Mouse (Mus musculus) adrenal gland, postnatal 4 days (tissue): ENCODE data around the gene Il1rl2. TPM values are rescaled to one million over a fixed set of nuclear protein-coding genes. Genes with fewer than 3 reads are reported as not detected.
"Not testable (repeated sequence)": the region's sequence is repeated elsewhere in the genome, so short reads cannot be mapped to it uniquely, and the experiment has no call there.

ENCODE experiments used
- DNase-seq, 2 experiments: peaks; one replicate each; pipeline ENCODE4 v3.0.0; 2021 to 2022; ENCODE audit warnings: low spot score in 2 of 2, mixed read lengths in 2 of 2
- long read RNA-seq, 2 experiments: library from polyadenylated mRNA; stranded (forward); transcript quantifications; one replicate each; pipeline ENCODE4 v2.0.0; 2021
- total RNA-seq, 2 experiments: library from RNA; stranded (reverse); gene quantifications; 2 replicates each; pipeline ENCODE4 v1.2.3; 2021

Gene Il1rl2
- total RNA-seq: 1 to 10 TPM; 4.5 to 5.8 TPM
- long read RNA-seq, experiment 1: 0 reads
- long read RNA-seq, experiment 2, partial matches to known transcripts: 1 of 1 reads
- long read RNA-seq, experiment 2, other reads (novel, unspliced or antisense): 0 of 1 reads

DNA sequence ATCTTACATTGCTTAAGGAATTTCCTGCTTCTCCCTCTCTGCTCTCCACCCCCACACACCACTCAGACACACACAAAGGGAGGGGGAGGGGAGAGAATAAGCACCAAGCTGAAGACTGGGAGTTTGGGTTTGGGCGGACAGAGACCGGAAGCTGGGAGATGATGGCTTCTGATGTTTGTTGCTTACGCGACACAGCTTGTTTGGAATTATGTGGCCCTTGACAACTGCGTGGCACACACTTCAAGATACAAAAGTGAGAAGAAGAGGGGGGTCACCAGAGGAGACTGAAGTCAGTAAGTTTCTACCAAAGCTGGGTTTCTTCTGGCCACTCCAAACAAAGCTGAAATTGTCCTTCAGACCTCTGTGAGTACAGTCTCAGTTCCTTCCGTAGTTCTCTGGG is at the start of gene Il1rl2:
Gene Il1rl2 (plus strand): TSS at position 154 of the 400 bp plus-strand sequence.
- DNase-seq: no peak

DNA sequence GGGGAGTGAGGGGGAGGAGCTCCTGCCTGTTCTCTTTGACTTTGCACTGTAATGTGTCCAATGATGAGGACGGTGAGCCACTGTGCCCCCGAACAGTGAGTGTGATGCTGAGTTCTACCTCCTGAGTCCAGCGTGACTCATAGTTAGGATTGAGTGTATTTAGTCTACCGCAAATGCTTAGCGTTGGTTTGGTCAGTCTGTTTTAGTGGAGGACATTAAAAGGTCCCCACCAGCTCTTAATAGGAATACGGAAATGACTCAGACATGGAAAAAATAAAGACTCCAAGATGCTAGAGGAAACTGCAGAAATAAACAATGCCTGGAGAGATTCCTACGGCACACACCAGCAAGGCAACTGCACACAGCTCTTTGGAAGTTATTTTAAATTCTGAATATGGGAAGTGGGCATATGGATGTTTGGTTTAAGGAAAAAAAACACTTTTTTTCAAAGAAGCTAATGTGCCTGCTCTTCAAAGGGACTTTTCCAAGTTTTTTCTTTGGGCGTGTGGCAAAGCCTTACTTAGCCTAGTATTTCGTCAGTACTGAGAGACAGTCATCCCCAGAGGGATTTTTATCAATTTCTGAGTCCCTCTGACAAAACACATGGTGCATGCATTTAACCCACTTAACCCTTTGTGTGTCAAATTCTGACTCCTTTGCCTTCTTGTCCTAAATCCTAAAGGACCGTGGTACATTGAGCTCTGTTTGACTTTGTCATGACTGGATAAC is 49.0 kb upstream of the Il1rl2 start:
- DNase-seq: no peak

DNA sequence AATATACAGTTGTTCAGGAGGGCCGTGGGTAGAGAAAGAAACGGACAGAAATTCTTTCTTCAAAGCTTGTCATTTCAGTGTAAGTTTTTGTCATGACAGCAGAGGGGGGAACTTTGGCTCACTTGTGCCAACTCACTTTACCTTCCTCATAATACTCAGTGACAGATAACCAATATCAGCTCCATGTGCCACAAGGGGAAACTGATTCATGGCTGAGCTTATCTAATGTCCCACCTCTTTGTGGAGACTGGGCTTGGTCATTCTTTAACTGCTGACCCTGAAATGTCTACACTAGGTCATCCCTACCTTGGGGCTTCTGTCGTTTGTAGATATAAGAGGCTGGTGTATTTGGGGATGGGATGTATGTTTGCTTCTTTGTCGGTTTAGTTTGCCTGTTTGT is 46.5 kb upstream of the Il1rl2 start:
- no peak for DNase-seq

DNA sequence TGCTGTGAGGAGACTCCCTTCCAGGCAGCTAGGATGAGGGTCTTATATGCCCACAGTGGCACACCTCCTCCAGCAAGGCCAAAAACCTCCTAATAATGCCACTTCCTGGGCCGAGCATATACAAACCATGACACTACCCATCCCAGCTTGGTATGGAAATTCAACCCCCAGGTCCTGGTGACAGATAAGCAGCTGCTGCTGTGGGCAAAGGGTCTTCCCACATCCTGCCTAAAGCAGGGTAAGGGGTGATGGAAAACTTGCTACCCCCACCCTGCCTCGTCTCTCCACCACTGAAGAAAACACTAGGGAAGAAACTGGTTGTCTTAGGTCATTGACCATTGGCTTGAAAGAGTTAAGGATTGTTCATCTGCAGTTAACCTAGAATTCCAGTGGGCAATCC is 45.7 kb upstream of the Il1rl2 start:
- DNase-seq: no peak

DNA sequence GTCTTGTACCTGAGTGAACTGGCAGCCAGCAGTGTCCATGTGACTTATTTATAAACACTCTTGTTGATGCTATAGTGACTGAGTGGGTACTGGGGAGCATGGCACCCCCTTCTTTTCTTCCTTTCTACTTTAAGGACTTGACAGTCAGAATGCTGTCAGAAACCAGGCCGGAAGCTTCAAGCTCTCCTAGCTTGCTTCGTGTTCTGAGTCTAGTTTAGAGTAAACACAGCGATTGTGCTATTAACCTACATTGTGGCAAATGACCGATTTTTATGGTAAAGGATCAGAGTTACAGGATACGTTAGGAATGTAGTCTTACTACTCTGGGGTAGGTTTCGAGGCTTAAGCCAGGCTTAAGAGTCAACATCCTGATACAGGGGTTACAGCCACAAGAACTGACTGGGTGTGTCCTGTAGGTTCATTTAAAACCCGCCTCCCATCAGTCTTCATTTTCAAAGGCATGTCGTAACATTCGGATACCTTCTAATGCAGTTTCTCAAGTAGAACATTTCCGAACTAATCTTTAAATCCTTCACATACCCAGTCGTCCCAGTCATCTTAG is 45.1 kb upstream of the Il1rl2 start:
- DNase-seq: no peak

DNA sequence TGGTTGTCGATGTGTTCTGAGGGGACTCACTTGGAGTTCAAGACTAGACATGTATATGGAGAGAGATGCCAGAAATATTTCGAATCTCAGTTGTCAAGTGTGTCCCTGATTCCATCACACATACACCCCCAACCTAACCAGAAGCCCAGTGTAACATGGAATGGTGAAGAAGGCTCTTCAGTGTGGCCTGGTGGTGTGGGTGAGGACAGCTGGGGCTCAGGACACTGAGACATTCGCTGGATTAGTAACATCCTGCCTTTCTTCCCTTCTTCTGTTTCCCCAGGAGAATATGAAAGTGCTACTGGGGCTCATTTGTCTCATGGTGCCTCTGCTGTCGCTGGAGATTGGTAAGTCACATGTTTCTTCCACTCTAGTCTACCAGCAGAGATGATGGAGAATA is 42.5 kb upstream of the Il1rl2 start:
- no peak for DNase-seq

DNA sequence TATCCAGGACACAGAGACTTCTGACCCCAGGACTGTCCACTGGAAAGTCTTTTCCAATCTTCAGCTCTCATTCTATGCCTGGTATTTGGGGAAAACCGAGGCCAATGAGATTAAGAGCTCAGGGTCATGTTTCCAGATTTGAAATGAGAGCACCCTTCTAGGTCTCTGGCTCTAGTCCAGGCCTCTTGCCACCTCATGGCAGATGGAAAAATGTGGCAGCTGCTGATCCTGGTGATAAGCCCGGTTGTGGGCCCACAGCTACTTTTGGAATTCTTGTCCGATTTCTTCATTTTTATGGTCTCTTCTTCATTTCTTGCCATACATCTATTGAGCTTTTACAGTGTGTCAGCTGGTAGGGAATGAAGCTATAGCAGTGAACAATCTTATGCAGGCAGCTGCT is 42.0 kb upstream of the Il1rl2 start:
- DNase-seq: no peak

DNA sequence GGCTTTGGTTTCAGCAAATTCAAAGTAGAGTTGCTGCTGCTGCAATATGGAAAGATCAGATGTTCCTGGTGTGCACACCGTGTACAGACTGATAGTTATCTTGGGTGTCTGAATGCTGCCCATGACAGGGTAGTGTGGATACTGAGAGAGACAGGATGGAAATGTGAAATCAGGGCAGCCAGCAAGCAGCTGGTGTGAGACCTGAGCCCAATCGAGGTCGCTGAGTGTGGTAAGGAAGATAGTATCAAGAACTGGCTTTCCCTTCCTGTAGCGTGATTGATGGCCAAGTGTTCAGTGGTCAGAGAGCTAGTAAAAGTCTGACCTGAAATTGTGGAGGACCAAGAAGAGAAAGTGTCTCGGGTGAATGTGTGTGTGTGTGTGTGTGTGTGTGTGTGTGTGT is 40.4 kb upstream of the Il1rl2 start:
- DNase-seq: no peak

DNA sequence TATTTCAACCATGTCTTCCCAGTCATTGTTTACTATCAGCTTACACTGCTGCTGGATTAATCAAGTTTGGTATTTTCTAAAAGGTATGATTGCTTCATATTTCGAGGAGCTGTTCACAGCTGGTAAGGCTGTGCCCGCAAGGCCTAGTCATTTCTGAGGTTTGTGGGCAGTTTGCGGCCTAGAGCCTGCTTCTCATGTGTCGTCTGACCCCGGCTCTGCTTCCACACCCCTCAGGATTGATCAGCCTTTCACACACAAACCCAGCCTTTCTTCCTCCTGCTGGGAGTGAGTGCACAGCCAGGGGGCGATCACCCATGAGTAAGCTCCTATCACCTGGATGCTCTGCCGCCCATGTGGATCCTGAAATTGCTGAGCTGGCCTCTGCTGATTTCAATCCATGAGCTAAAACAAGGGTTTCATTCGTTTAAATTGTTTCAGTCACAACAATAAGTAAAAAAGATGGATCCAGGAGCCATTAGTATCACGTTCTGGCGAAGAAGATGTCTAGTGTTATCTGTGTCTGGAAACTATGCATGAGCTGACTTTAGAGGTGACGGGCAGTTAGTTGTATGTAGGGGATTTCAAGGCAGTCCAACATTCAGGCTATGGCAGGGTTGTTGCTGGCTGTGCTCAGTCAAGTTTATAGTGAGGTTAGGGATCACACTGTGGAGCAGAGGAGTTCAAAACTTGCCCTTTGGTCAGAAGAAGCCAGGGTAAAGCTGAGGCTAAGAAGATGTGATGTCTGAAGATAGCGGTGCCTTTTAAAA is 33.7 kb upstream of the Il1rl2 start:
- no peak for DNase-seq

DNA sequence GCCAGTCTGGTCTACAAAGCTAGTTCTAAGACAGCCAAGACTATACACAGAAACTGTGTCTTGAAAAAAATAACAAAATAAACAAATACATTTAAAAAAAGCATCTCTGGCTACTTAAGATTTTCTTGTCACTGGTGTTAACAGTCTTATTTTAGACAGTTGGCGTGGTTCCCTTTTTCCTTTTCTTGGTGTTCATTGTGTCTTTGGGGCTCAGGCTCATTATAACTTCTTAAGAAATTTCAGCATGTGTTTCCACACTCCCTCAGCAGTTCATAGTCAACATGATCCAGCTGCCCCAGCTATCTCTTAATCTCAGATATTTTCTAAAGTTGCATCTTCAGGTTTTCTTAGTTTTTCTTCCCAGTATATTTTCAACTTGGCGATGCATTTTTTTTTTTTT is 32.2 kb upstream of the Il1rl2 start:
- DNase-seq: no peak

DNA sequence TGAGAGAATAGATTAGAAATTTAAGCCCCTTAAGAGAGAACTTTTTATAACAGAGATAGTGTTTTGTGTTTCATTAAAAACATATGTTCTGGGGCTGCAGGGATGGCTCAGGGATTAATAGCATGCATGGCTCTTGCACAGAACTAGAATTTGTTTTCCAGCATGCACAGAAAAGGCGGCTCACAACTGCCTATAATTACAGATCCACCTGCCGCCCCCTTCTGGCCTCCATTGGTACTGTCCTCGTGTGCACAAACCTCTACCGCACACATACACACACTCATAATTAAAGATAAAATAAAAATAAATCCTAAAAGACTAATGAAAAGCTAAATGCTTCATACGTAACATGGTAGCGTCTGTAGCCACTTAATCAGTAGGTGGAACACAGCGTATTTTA is 30.5 kb upstream of the Il1rl2 start:
- DNase-seq: no peak

DNA sequence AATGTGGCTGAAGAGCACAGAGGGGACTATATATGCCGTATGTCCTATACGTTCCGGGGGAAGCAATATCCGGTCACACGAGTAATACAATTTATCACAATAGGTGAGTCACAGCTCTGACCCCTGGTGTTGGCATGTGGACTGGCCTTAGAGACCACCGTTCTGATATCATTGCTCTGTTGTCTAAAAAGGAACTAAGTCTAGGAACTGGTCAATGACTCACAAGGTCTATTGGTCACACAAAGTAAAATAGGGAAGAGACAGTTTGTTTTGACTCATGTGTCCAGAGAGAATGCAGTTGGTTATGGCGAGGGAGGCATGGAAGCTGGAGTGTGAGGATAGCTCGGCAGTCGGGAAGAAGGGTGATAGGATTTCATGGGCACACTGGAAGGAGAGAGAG is 29.6 kb upstream of the Il1rl2 start:
- no peak for DNase-seq

DNA sequence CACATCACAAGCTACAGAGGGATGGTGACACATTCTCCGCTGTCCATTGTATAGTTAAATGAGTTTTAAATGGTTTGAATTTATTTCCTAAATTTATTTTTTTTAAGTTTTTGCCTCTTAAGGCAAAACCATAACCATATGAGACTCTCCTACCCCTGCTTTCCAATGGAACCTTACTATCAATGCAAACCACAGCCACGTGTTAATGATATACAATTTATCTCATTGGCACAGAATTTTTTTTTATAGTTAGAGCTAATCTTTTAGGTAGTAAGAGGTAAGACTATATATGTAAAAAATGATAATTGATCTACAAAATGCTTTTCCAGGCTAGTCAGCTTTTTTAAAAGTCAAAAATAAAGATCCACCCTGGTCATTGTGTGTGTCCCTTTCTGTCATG is 26.4 kb upstream of the Il1rl2 start:
- no peak for DNase-seq

DNA sequence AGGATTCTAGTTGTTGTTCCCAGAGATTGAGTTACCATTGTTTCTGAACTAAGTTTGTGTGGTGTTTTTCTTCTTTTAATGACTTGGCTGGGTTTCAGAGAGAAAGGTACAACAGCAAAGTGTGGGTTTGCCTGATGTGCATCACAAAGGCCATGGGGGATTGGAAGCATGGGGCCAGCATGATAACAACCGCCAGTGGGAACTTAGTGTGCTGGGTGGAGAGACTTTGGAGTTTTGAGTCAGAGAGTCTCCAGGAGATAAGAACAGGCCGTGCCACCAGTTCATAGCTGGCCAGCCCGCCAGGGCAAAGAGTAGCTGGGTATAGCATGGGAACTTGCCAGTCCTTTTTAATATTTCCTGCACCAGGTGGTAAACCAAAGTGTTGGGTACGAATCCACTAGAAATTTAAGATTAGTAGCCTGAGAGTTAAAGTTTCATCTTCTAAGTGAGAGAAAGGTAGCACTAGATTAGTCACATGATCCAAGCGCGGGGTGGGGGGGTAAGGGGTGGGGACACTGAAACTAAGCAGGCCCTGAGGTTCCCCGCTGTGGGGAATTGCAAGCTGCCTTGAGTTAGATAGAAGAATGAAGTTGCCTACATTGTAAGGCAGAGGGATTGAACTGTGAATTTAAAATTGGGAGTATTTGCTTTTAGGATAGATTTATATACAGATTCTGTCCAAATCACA is 21.1 kb upstream of the Il1rl2 start:
- DNase-seq: no peak

DNA sequence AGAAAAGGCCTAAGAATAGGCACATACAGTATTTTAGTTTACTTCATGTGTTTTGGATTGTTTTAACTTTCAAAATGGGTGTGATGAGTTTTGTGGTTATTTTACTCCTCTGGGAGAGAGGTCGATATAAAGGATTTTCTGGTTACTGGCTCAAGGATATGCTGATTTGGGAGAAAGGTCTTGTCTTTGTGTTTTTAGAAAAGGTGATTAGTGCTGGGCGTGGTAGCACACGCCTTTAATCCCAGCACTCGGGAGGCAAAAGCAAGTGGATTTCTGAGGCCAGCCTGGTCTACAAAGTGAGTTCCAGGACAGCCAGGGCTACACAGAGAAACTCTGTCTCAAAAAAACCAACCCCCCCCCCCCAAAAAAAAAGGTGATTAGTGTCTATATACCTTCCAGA is 20.1 kb upstream of the Il1rl2 start:
- not testable (repeated sequence) for DNase-seq

DNA sequence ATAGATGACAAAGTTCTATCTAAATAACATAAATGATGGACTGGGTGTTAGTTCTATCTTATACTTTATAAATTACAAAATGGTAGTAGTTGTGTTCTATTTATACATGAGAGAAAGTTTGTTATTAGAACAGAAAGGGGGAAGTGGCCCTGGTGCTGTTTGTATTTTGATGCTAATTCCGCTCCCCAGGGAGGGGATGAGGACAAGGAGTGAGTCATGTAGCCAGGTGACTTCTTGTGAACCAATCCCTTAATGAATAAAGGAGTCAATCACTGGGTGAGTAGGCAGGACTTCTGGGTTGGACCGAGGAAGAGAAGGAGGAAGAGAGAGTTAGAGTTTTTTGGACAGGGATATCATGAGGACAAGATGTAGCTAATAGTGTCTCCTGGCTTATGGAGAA is 18.3 kb upstream of the Il1rl2 start:
- no peak for DNase-seq

DNA sequence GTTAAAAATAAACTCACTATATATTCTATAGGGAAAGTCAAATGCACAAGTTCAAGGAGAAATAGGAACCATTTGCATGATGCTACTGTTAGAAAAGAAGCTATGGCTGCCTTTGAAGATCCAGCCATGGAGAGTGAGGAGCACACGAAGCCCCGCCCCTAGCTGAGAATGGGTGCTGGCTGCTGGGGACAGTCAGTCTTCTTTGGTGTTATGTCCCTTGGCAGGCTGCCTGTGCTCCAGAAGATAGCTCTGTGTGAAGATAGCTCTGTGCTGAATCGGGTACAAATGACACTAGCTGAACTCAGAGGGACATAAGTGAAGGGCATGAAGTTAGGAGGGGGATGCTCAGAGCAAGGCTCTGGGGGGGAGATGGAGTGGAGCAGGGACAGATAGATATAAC is 13.3 kb upstream of the Il1rl2 start:
- DNase-seq: no peak

DNA sequence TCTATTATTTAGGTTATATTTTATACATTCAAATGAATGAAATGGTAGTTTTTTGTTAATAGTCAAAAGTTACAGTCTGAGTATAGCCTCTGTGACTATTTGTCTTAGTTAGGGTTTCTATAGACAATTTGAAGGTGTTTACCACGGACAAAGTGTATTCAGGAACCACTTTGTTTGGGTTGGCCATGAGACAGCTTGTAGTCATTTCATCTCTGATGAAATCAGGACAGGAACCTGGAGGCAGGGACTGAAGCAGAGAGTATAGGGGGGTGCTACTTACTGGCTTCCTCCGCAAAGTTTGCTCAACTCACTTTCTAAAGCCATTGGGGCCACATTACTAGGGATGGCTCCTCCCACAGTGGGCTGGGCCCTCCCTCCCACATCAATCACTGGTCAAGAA is 12.8 kb upstream of the Il1rl2 start:
- DNase-seq: no peak

DNA sequence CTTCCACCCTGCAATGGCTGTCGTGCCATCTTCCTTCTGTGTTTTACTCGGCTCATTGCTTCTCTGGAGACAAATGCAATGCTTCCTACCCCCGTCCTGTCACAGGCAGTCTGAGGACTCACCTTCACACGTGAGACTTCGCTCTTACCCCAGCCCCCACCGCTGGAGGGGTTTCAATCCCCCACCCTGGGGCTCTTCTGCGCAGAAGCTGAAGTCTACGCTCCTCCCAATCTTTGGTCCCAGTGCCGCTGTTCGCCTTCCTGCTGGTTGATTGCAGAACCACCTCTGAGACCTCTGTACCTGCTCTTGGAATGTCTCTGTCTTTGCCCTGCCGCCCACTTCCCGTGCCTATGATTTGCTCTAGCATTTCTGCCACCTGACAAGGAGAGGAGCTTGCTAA is 10.4 kb upstream of the Il1rl2 start:
- DNase-seq: no peak

DNA sequence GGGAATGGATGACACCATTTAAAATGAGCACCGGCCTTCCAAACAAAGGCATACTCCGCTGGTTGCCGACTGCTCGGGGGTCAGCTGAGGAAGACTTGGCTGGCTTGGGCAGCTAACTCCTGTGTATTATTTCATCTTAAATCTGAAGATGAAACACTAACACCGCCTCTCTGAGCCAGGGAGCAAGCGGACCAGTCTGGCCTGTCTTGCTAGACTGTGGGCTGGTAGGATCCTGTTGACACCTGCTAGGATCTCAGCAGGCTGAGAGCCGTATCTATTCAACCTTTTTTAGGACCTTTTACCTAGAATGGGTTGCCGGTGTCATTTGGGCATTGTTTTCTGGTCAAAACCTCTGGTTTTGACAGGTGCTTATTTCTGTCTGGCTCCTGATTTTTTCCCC is 6.8 kb upstream of the Il1rl2 start:
- no peak for DNase-seq

DNA sequence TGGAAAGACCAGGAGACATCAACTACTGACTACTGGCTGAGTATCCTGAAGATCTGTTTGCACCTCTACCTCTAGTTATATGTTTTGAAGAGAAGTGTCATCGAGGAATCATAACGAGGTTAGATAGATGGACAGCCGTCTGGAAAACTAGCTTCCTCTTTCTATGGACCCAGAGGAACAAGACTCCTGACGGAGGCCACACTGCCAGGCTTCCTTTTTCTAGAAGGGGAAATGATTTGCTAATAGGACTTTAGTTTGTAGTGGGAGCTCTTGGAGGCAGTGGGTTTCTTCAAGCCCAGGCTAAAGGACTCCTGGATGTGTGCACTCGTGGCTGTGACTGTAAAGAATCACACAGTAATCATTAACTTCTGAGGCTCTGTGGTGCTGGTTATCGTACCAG is 2.6 kb upstream of the Il1rl2 start:
- DNase-seq: no peak

DNA sequence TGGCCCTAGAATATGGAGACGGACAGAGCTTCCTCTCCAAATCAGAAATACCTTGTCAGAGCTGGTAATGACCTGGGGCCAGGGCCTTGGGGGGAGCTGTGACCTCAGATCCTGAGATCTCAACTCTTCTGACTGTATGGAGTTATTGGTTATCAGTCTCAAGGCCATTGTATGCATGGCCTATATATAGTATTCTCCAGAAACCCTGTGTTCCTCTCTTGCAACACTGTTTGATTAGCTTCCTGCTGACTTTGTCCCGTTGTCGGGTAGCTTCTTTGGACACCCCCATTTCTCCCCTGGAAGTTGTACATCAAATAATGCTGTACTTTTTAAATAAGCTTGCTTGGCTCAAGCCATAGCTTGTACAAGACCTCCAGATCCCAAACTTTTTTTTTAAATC is 1.9 kb upstream of the Il1rl2 start:
- no peak for DNase-seq
